Mouse (Mus musculus) MEL (cell line): ENCODE results near the gene Apbb2. TPM values are rescaled to one million over a fixed set of nuclear protein-coding genes. Genes with fewer than 3 reads are reported as not detected.

Experiments used
- DNase-seq: peaks from one replicate; pipeline ENCODE4 v3.0.0; 2011; ENCODE audit warnings: low read depth, low spot score
- H3K27ac ChIP-seq: 2 replicates; pipeline ENCODE4 v1.5.1; 2012; ENCODE audit warnings: low read depth, mild to moderate bottlenecking, control low read depth, low read length, moderate library complexity; ENCODE audit not compliant: control insufficient read depth
- H3K27me3 ChIP-seq, 2 experiments: fragments of 150-350 bp in 1 of 2; sonication (generic) in 1 of 2; 2 replicates each; pipeline ENCODE4 v1.6.1; 2012; ENCODE audit warnings: low read length in 2 of 2, mild to moderate bottlenecking in 2 of 2, improper control_type of control experiment in 1 of 2, moderate library complexity in 1 of 2; ENCODE audit not compliant: insufficient read depth in 2 of 2, control insufficient read depth in 1 of 2
- H3K36me3 ChIP-seq, 2 experiments: 2 replicates each; pipeline ENCODE4 v1.6.1; 2012 to 2014; ENCODE audit warnings: low read length in 2 of 2, improper control_type of control experiment in 1 of 2, inconsistent platforms in 1 of 2, mild to moderate bottlenecking in 1 of 2; ENCODE audit not compliant: insufficient read depth in 2 of 2, control insufficient read depth in 1 of 2
- H3K4me1 ChIP-seq, 2 experiments: fragments of 150-350 bp in 1 of 2; sonication (generic) in 1 of 2; 2 replicates each; pipeline ENCODE4 v1.6.1; 2012; ENCODE audit warnings: low read length in 2 of 2, improper control_type of control experiment in 1 of 2, mild to moderate bottlenecking in 1 of 2; ENCODE audit not compliant: insufficient read depth in 2 of 2, control insufficient read depth in 1 of 2
- H3K4me3 ChIP-seq, 2 experiments: fragments of 150-350 bp in 1 of 2; sonication (generic) in 1 of 2; 2 replicates each; pipeline ENCODE4 v1.5.1; 2012; ENCODE audit warnings: low read depth in 2 of 2, low read length in 2 of 2, mild to moderate bottlenecking in 2 of 2, moderate library complexity in 2 of 2, control low read depth in 1 of 2, improper control_type of control experiment in 1 of 2; ENCODE audit not compliant: control insufficient read depth in 1 of 2, insufficient read depth in 1 of 2
- H3K79me2 ChIP-seq: 2 replicates; pipeline ENCODE4 v1.6.1; 2012; ENCODE audit warnings: mild to moderate bottlenecking, low read length, moderate library complexity; ENCODE audit not compliant: control insufficient read depth, poor library complexity, insufficient read depth
- H3K9ac ChIP-seq: 2 replicates; pipeline ENCODE4 v1.6.1; 2012; ENCODE audit warnings: low read depth, mild to moderate bottlenecking, control low read depth, low read length, moderate library complexity; ENCODE audit not compliant: control insufficient read depth, poor library complexity, severe bottlenecking
- H3K9me3 ChIP-seq: fragments of 150-350 bp; sonication (generic); replicated peaks from 2 replicates; pipeline ENCODE4 v1.6.1; 2012; ENCODE audit warnings: mild to moderate bottlenecking, low read length, improper control_type of control experiment, moderate library complexity; ENCODE audit not compliant: insufficient read depth
- E2F4 ChIP-seq: IDR thresholded peaks from 2 replicates; pipeline ENCODE4 v1.6.1; 2011; ENCODE audit warnings: low read depth, low read length, improper control_type of control experiment, borderline replicate concordance
- HCFC1 ChIP-seq: IDR thresholded peaks from 2 replicates; pipeline ENCODE4 v1.6.1; 2012; ENCODE audit warnings: low read depth, mild to moderate bottlenecking, inconsistent platforms, low read length, improper control_type of control experiment, moderate library complexity
- JUND ChIP-seq: IDR thresholded peaks from 2 replicates; pipeline ENCODE4 v1.6.1; 2011; ENCODE audit warnings: low read depth, mild to moderate bottlenecking, improper control_type of control experiment, low read length
- MEF2A ChIP-seq: IDR thresholded peaks from 2 replicates; pipeline ENCODE4 v1.6.1; 2014; ENCODE audit warnings: low read depth, mild to moderate bottlenecking, inconsistent platforms, low read length, improper control_type of control experiment; ENCODE audit not compliant: poor library complexity, insufficient replicate concordance, severe bottlenecking; ENCODE audit errors: extremely low read depth
- NELFE ChIP-seq: IDR thresholded peaks from 2 replicates; pipeline ENCODE4 v1.6.1; 2011; ENCODE audit warnings: low read depth, low read length, improper control_type of control experiment
- POLR2A ChIP-seq, 2 experiments: IDR thresholded peaks; 2 replicates each; pipeline ENCODE4 v1.6.1; 2011 to 2012; ENCODE audit warnings: low read length in 2 of 2, mild to moderate bottlenecking in 2 of 2, control low read depth in 1 of 2, improper control_type of control experiment in 1 of 2, low read depth in 1 of 2, moderate library complexity in 1 of 2; ENCODE audit not compliant: control insufficient read depth in 1 of 2, insufficient read depth in 1 of 2, poor library complexity in 1 of 2
- RAD21 ChIP-seq: IDR thresholded peaks from 2 replicates; pipeline ENCODE4 v1.6.1; 2011; ENCODE audit warnings: mild to moderate bottlenecking, low read depth, low read length, improper control_type of control experiment
- RCOR1 ChIP-seq: IDR thresholded peaks from 2 replicates; pipeline ENCODE4 v1.6.1; 2012; ENCODE audit warnings: low read depth, mild to moderate bottlenecking, inconsistent platforms, low read length, improper control_type of control experiment
- SIN3A ChIP-seq: IDR thresholded peaks from 2 replicates; pipeline ENCODE4 v1.6.1; 2012; ENCODE audit warnings: low read length, improper control_type of control experiment, inconsistent platforms
- ZKSCAN1 ChIP-seq: IDR thresholded peaks from 2 replicates; pipeline ENCODE4 v1.6.1; 2012; ENCODE audit warnings: low read depth, mild to moderate bottlenecking, inconsistent platforms, low read length, improper control_type of control experiment, moderate library complexity
- ZNF384 ChIP-seq: IDR thresholded peaks from 2 replicates; pipeline ENCODE4 v1.6.1; 2012; ENCODE audit warnings: low read depth, mild to moderate bottlenecking, inconsistent platforms, low read length, improper control_type of control experiment
- polyA plus RNA-seq, 2 experiments: library from polyadenylated mRNA; stranded (reverse) in 1 of 2; unstranded in 1 of 2; fragments of >175 nt in 1 of 2; fragments of >200 nt in 1 of 2; gene quantifications; 2 replicates each; pipeline versions ENCODE4 v1.2.1 to v1.2.4; 2012; ENCODE audit warnings: low replicate concordance in 2 of 2, low read depth in 1 of 2; ENCODE audit not compliant: insufficient read length in 2 of 2, insufficient read depth in 1 of 2, missing spikeins in 1 of 2
- total RNA-seq: library from RNA; depleted of rRNA; stranded (reverse); fragments of 300-350 nt; gene quantifications from 2 replicates; pipeline ENCODE4 v1.2.3, GENCODE M21; 2012

The Apbb2 gene
- total and polyA plus RNA-seq, 3 experiments = not detected

DNA sequence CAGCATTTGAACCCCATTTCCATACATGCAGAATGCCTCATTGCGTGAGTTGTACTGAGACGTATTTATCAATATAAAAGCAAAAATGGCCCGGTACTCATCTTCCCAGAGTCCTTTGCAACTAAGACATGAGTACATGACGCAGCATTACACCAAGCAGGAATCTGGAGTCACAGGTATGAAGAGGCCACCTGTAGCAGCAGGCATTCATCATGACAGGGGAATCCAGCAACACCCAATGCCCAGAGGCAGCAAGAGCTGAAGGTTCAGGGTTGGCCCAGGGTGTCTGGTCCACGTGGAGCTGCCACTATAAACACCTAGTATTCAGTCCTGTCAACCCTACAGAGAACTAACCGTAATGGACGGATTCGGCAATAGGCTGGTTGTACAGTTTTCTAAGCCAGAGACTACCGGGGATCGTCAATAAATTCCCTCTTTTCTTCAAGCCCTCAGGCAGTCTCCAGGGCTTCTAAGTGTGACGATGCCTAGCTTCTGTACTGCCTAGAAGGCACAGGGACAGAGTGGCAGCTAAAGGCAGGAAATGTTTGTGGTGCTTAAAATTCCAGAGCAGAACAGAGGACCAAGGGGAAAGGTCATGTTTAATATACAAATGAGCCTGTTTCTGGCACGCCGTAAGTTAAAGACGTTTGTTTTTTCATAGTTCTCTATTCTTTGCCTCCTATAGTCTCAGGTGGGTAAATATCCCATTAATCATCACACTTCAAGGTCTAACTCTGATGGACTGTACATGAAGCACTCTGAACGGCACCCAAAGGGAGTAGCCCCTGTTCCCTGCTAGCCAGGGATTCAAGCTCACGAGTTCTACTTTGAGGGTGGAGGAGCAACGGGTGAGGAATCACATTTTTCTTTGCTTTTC is 114.8 kb downstream of the Apbb2 start:
- no peaks in the 10 kb centered on the region for H3K36me3 ChIP-seq
- H3K79me2 ChIP-seq = no peaks in the 10 kb centered on the region
- H3K27me3 ChIP-seq = no peaks in the 10 kb centered on the region
- no peaks in the 10 kb centered on the region for H3K4me1 ChIP-seq
- TF ChIP-seq HCFC1 (no peak), JUND (no peak), POLR2A (IDR thresholded peaks at IDR 0.05; ENCODE audit: control insufficient read depth in 1 of 2, insufficient read depth in 1 of 2, low read depth in 1 of 2, low read length in 2 of 2, poor library complexity in 1 of 2) (no peak), SIN3A (no peak), ZKSCAN1 (no peak)
- no peak overlapping the region for H3K9ac ChIP-seq
- H3K27ac ChIP-seq = no peak overlapping the region
- no peaks in the 10 kb centered on the region for H3K9me3 ChIP-seq
- no peak overlapping the region for H3K4me3 ChIP-seq
- no peak for DNase-seq

DNA sequence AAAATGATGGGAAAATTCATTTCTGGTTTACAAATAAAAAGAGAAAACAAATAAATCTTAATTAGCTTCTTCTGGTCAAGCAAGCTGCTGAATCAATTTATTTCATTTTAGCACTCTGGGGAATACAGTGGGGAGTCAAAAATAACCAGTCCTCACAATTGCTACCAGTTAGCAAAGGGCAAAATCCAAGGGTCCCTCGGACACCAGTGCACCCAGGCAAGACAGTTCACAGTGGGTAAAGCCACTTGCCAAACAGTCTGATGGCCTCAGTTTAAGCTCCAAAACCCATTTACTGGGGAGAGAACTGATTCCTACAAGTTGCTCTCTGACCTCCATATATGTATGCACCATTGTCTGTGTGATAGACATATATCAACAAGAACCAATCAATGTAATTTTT is 115.6 kb downstream of the Apbb2 start:
- Histone ChIP-seq H3K27ac (no peak overlapping the region), H3K4me1 (no peaks in the 10 kb centered on the region), H3K9ac (no peak overlapping the region), H3K79me2 (no peaks in the 10 kb centered on the region), H3K9me3 (no peaks in the 10 kb centered on the region), H3K27me3 (no peaks in the 10 kb centered on the region), H3K36me3 (no peaks in the 10 kb centered on the region), H3K4me3 (no peak overlapping the region)
- no peak for TF ChIP-seq RCOR1
- no peak for TF ChIP-seq E2F4
- TF ChIP-seq NELFE = no peak
- TF ChIP-seq ZKSCAN1 = no peak
- DNase-seq = no peak

DNA sequence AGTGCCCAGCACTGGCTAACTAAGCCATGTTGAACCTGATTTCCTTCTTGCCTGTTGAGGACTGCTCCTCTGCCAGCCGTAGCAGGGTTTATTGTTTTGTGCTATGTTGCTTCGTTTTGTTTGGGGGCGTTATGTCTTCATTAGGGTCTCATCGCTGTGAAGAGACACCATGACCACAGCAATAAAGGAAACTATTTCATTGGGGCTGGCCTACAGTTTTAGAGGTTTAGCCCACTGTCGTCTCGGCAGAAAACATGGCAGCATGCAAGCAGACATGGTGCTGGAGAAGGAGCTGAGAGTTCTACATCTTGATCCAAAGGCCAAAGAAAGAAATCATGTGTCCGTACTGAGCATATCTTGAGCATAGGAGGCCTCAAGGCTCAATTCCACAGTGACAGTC is 119.0 kb downstream of the Apbb2 start:
- Histone ChIP-seq H3K36me3 (no peaks in the 10 kb centered on the region), H3K4me1 (no peaks in the 10 kb centered on the region), H3K4me3 (no peak overlapping the region), H3K27ac (no peak overlapping the region), H3K79me2 (no peaks in the 10 kb centered on the region), H3K27me3 (no peaks in the 10 kb centered on the region), H3K9me3 (no peaks in the 10 kb centered on the region), H3K9ac (no peak overlapping the region)
- no peak for DNase-seq
- TF ChIP-seq RAD21 (no peak), MEF2A (no peak), ZNF384 (no peak)
